In the genomic region with DNA sequence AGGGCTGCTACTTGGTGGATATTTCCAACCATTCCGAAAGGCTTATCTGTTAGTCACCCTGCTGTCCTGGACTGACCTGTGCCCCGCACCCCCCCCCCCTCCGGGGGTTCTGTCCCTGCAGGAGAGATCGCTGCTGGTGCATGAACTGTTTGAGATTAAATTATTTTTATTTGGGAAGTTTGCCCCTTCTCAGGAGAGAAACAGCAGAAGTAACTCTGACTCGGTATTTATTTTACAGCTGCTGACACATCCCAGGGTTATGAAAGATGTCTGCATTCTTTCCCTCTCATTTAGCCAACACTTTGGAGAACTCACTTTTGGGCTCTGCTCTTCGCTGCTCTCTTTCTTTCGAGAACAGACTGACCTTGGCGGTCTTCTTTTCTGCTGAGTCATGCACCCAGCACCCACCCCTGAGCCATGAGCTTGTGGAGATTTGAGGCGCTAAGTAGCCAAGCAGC, we compare ENCODE assay signal across 10 mouse cellular contexts.
DNase-seq lines count a peak whose midpoint lies in the region; TF ChIP-seq lines count a peak whose summit lies in the region.
"Had no signal": no experiment of that assay in that cellular context is flagged by ENCODE, and none has a peak within 500 bp of the region (broad histone marks: within the 10 kb centered on the region; RNA-seq: fewer than 3 reads in every experiment).

No protein-coding gene starts in this region.

- peaks cover 5% of the 10 kb centered on the region for H3K36me3 ChIP-seq in heart, adult 2 months (ENCODE audit: control insufficient read depth, insufficient read depth, low read length)
- H3K36me3 ChIP-seq: embryonic facial prominence, embryonic 13.5 days; limb, embryonic 12.5 days had no signal

- H3K9ac ChIP-seq in heart, adult 2 months (ENCODE audit: low read depth, low read length), result no peak overlapping the region
- H3K9ac ChIP-seq: embryonic facial prominence, embryonic 13.5 days; limb, embryonic 12.5 days had no signal

- H3K4me3 ChIP-seq in heart, adult 2 months, result no peak overlapping the region
- H3K4me3 ChIP-seq: embryonic facial prominence, embryonic 13.5 days; limb, embryonic 12.5 days had no signal

- no peaks in the 10 kb centered on the region for H3K27me3 ChIP-seq in heart, adult 2 months (ENCODE audit: control insufficient read depth, insufficient read depth, low read length)
- H3K27me3 ChIP-seq: embryonic facial prominence, embryonic 13.5 days; limb, embryonic 12.5 days had no signal

- TF ChIP-seq CTCF in heart, adult 2 months (IDR thresholded peaks at IDR 0.05), result no peak

- peak overlapping the region; percentile 82 for H3K27ac ChIP-seq in heart, adult 2 months
- H3K27ac ChIP-seq: embryonic facial prominence, embryonic 13.5 days; limb, embryonic 12.5 days had no signal

- H3K79me2 ChIP-seq in heart, adult 2 months (replicated peaks; ENCODE audit: control insufficient read depth, insufficient read depth, low read length), result no peaks in the 10 kb centered on the region

- peaks cover 6% of the 10 kb centered on the region for H3K4me1 ChIP-seq in heart, adult 2 months (ENCODE audit: control insufficient read depth, insufficient read depth, low read length)
- H3K4me1 ChIP-seq: limb, embryonic 12.5 days had no signal

- intact Hi-C loops in heart, adult 2 months (cut with DNase I), result loop anchor here (2.0 to 10.0 kb wide), 4 partner anchors 51 to 874 kb away; no protein-coding TSS in a partner anchor

- DNase-seq in embryo, embryonic 11 days, result peak; percentile 9
- no peak for DNase-seq in embryo, embryonic 9.5 days (ENCODE audit: extremely low spot score)
- DNase-seq in adipocyte (ENCODE audit: low spot score), result peak; percentile 58
- DNase-seq in heart, adult 2 months, result peak; percentile 63 to 80
- DNase-seq in lung, postnatal 14 days, result peak; percentile 41
- DNase-seq in frontal cortex, postnatal 10 days (ENCODE audit: low spot score in 2 of 2), result no peak
- no peak for DNase-seq in thymus, postnatal 0 days (ENCODE audit: low spot score)
- DNase-seq in layer of hippocampus, postnatal 25 days (ENCODE audit: extremely low spot score in 1 of 2, low spot score in 1 of 2), result no peak

- TF ChIP-seq EP300 in heart, adult 2 months (IDR thresholded peaks at IDR 0.05; ENCODE audit: insufficient read depth, low read depth, low read length), result peak; percentile 57; the same call in 1 of the 2 replicates

- 33% methylated on average over 9 of the region's 9 CpGs for WGBS in heart, adult 2 months

- TF ChIP-seq POLR2A in heart, adult 2 months (IDR thresholded peaks at IDR 0.05; ENCODE audit: insufficient read depth, low read depth, low read length), result no peak

Comparison
In these comparisons a context has a peak if more than half of its experiments do, and no peak if none do; other contexts are left out.
1. DNase-seq: peak in embryo, embryonic 11 days (single experiment), adipocyte (single experiment), heart, adult 2 months (2 of 2) and lung, postnatal 14 days (single experiment); none in embryo, embryonic 9.5 days (single experiment), frontal cortex, postnatal 10 days (0 of 2), thymus, postnatal 0 days (single experiment) and layer of hippocampus, postnatal 25 days (0 of 2).